Mouse (Mus musculus) embryonic facial prominence, embryonic 11.5 days (tissue): ENCODE results near the gene Nudcd3. TPM values are rescaled to one million over a fixed set of nuclear protein-coding genes. Genes with fewer than 3 reads are reported as not detected.
"Not testable (repeated sequence)": the region's sequence is repeated elsewhere in the genome, so short reads cannot be mapped to it uniquely, and the experiment has no call there.

ENCODE experiments used
- ATAC-seq: fragments of 200-750 bp; cut with Nextera tagmentation; replicated peaks from 2 replicates; pipeline ENCODE4 v1.8.0; 2017; ENCODE audit warnings: low read depth; ENCODE audit not compliant: insufficient number of reproducible peaks, low FRiP score, low TSS enrichment
- DNase-seq: peaks from one replicate; pipeline ENCODE4 v3.0.0-alpha.2; 2015; ENCODE audit warnings: low spot score
- H3K27ac ChIP-seq: fragments of 300-500 bp; sonication (generic); replicated peaks from 2 replicates; pipeline ENCODE4 v1.5.1; 2014; ENCODE audit warnings: mild to moderate bottlenecking, low read depth, low read length, control low read depth
- H3K27me3 ChIP-seq: fragments of 300-500 bp; sonication (generic); 2 replicates; pipeline ENCODE4 v1.6.1; 2014; ENCODE audit warnings: mild to moderate bottlenecking, low read length, moderate library complexity, mixed read lengths; ENCODE audit not compliant: control insufficient read depth, insufficient read depth
- H3K36me3 ChIP-seq: fragments of 300-500 bp; sonication (generic); replicated peaks from 2 replicates; pipeline ENCODE4 v1.6.1; 2014; ENCODE audit warnings: low read depth, mild to moderate bottlenecking, low read length, moderate library complexity, mixed read lengths; ENCODE audit not compliant: control insufficient read depth, insufficient read depth
- H3K4me1 ChIP-seq: fragments of 300-500 bp; sonication (generic); 2 replicates; pipeline ENCODE4 v1.6.1; 2014; ENCODE audit warnings: low read length, mixed read lengths; ENCODE audit not compliant: control insufficient read depth, insufficient read depth
- H3K4me2 ChIP-seq: fragments of 300-500 bp; sonication (generic); 2 replicates; pipeline ENCODE4 v1.6.1; 2014; ENCODE audit warnings: low read depth, mild to moderate bottlenecking, control low read depth, low read length, moderate library complexity
- H3K4me3 ChIP-seq: fragments of 300-500 bp; sonication (generic); 2 replicates; pipeline ENCODE4 v1.5.1; 2014; ENCODE audit warnings: low read depth, low read length, control low read depth
- H3K9ac ChIP-seq: fragments of 300-500 bp; sonication (generic); replicated peaks from 2 replicates; pipeline ENCODE4 v1.6.1; 2014; ENCODE audit warnings: mild to moderate bottlenecking, control low read depth, low read length
- H3K9me3 ChIP-seq: fragments of 300-500 bp; sonication (generic); replicated peaks from 2 replicates; pipeline ENCODE4 v1.6.1; 2016; ENCODE audit warnings: mild to moderate bottlenecking, low read length, inconsistent platforms, mixed read lengths; ENCODE audit not compliant: control insufficient read depth
- WGBS: fragments of 180-500 bp; shearing (Covaris S2); extraction: QIAGEN DNeasy Blood & Tissue Kit; methylation state at CpG from one replicate; pipeline ENCODE4 v1.1.7; 2014; 5-methylcytosine and 5-hydroxymethylcytosine counted together
- polyA plus RNA-seq: library from polyadenylated mRNA; unstranded; fragments of >200 nt; fragmentation: Nextera tagmentation; extraction: Ambion mirVana; gene quantifications from 2 replicates; pipeline ENCODE4 v1.2.1, GENCODE M21; 2014

Gene Nudcd3
- polyA plus RNA-seq, 1 experiment from 2014 or later: 41.7 TPM

- H3K36me3 ChIP-seq: peaks cover 4% of the 10 kb centered on the region
- no peak overlapping the region for H3K9ac ChIP-seq
- no peak overlapping the region for H3K4me3 ChIP-seq
- H3K4me1 ChIP-seq: no peaks in the 10 kb centered on the region
- H3K27ac ChIP-seq: no peak overlapping the region
- H3K9me3 ChIP-seq: no peaks in the 10 kb centered on the region
- H3K27me3 ChIP-seq: no peaks in the 10 kb centered on the region
- DNase-seq (no peak), ATAC-seq (no peak)
- WGBS: 95% methylated on average over 5 of the region's 5 CpGs
- no peak overlapping the region for H3K4me2 ChIP-seq
These were observed 88.3 kb downstream of the Nudcd3 start for GRCm38 (mm10) chr11:6111734-6112484.

DNA sequence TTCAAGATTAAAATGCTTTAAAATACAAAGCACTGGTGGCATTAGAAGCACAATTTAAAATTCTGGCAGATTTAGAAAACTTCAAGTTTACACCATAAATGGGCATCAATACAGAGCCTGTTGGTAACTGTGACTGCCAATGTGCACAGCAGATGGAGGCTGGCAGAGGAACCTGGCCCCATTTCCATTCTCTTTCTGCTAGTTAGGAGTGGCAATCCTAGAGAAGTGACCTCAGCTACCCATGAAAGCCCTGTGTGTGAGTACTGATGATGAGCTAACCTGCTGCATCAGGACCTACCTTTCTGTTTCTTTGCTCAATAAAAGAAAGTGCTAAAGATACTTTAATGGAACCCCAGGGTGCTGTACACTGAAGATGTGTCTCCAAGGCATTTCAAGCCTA lies 90.2 kb downstream of the Nudcd3 start:
- no peak for ATAC-seq

GRCm38 (mm10) chr11:6108296-6108695 lies 91.9 kb downstream of the Nudcd3 start:
- H3K4me3 ChIP-seq: no peak overlapping the region
- H3K4me1 ChIP-seq: no peaks in the 10 kb centered on the region
- H3K4me2 ChIP-seq: no peak overlapping the region
- H3K27ac ChIP-seq: no peak overlapping the region
- no peak for DNase-seq
- no peak for ATAC-seq
- H3K9me3 ChIP-seq: no peaks in the 10 kb centered on the region
- H3K9ac ChIP-seq: no peak overlapping the region
- no peaks in the 10 kb centered on the region for H3K27me3 ChIP-seq
- 88% methylated on average over 5 of the region's 5 CpGs for WGBS
- peaks cover 4% of the 10 kb centered on the region for H3K36me3 ChIP-seq

More for the DNA sequence above, 90.2 kb downstream of the Nudcd3 start:
- peaks cover 4% of the 10 kb centered on the region for H3K36me3 ChIP-seq
- H3K27ac ChIP-seq: no peak overlapping the region
- no peak overlapping the region for H3K4me3 ChIP-seq
- H3K9me3 ChIP-seq: no peaks in the 10 kb centered on the region
- no peaks in the 10 kb centered on the region for H3K27me3 ChIP-seq
- H3K4me1 ChIP-seq: no peaks in the 10 kb centered on the region
- no peak overlapping the region for H3K4me2 ChIP-seq
- DNase-seq: no peak
- H3K9ac ChIP-seq: no peak overlapping the region

- no peaks in the 10 kb centered on the region for H3K9me3 ChIP-seq
- no peak overlapping the region for H3K27ac ChIP-seq
- no peaks in the 10 kb centered on the region for H3K27me3 ChIP-seq
- no peak overlapping the region for H3K9ac ChIP-seq
- DNase-seq (no peak), ATAC-seq (no peak)
- 85% methylated on average over 3 of the region's 3 CpGs for WGBS
- no peak overlapping the region for H3K4me2 ChIP-seq
- H3K4me1 ChIP-seq: no peaks in the 10 kb centered on the region
- peaks cover 4% of the 10 kb centered on the region for H3K36me3 ChIP-seq
- H3K4me3 ChIP-seq: no peak overlapping the region
These were observed 92.5 kb downstream of the Nudcd3 start for GRCm38 (mm10) chr11:6107722-6108121.

GRCm38 (mm10) chr11:6104734-6105133 lies 95.5 kb downstream of the Nudcd3 start:
- H3K27me3 ChIP-seq: no peaks in the 10 kb centered on the region
- no peak overlapping the region for H3K4me2 ChIP-seq
- H3K9ac ChIP-seq: no peak overlapping the region
- ATAC-seq (no peak), DNase-seq (no peak)
- no peak overlapping the region for H3K4me3 ChIP-seq
- 81% methylated on average over 5 of the region's 5 CpGs for WGBS
- no peak overlapping the region for H3K27ac ChIP-seq
- no peaks in the 10 kb centered on the region for H3K9me3 ChIP-seq
- peaks cover 4% of the 10 kb centered on the region for H3K36me3 ChIP-seq
- H3K4me1 ChIP-seq: no peaks in the 10 kb centered on the region

DNA sequence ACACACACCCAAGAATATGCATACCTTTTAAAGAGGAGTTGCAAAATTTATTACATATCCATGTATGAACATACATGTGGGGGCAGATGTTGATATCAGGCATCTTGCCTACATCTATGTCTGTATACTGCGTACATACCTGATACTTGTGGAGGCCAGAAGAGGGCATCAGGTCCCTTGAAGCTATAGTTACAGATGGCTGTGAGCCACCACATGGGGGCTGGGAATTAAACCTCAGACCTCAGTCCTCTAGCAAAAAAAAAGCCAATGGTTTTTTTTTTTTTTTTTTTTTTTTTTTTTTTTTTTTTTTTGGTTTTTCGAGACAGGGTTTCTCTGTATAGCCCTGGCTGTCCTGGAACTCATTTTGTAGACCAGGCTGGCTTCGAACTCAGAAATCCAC lies 103.6 kb downstream of the Nudcd3 start:
- not testable (repeated sequence) for H3K27ac ChIP-seq, H3K4me1 ChIP-seq, H3K9me3 ChIP-seq, ATAC-seq, H3K36me3 ChIP-seq, H3K4me2 ChIP-seq, H3K9ac ChIP-seq, DNase-seq, H3K27me3 ChIP-seq, H3K4me3 ChIP-seq
- WGBS: 97% methylated on average over 2 of the region's 3 CpGs

- 80% methylated on average over 4 of the region's 4 CpGs for WGBS
- DNase-seq (no peak), ATAC-seq (no peak)
- no peak overlapping the region for H3K4me2 ChIP-seq
- H3K9ac ChIP-seq: no peak overlapping the region
- no peak overlapping the region for H3K27ac ChIP-seq
- H3K9me3 ChIP-seq: no peaks in the 10 kb centered on the region
- H3K4me1 ChIP-seq: no peaks in the 10 kb centered on the region
- H3K27me3 ChIP-seq: no peaks in the 10 kb centered on the region
- H3K4me3 ChIP-seq: no peak overlapping the region
- H3K36me3 ChIP-seq: no peaks in the 10 kb centered on the region
These were observed 113.2 kb downstream of the Nudcd3 start for GRCm38 (mm10) chr11:6086991-6087390.

- DNase-seq (no peak), ATAC-seq (no peak)
- Histone ChIP-seq H3K27ac (no peak overlapping the region), H3K9me3 (no peaks in the 10 kb centered on the region), H3K4me2 (no peak overlapping the region), H3K9ac (no peak overlapping the region), H3K27me3 (no peaks in the 10 kb centered on the region), H3K36me3 (no peaks in the 10 kb centered on the region), H3K4me3 (no peak overlapping the region), H3K4me1 (no peaks in the 10 kb centered on the region)
- WGBS: 89% methylated on average over 2 of the region's 2 CpGs
These were observed 121.5 kb downstream of the Nudcd3 start for GRCm38 (mm10) chr11:6078737-6079136.
